Mouse (Mus musculus) right cerebral cortex, postnatal 36 days (tissue): ENCODE measurements around the gene Lekr1.

Experiments used
- DNase-seq, 2 experiments: peaks; one replicate each; pipeline ENCODE4 v3.0.0; 2022; ENCODE audit warnings: low spot score in 2 of 2, mixed read lengths in 1 of 2

Lekr1 gene

GRCm38 (mm10) chr3:65665977-65666766 lies at the start of gene Lekr1:
Gene Lekr1, plus strand, starts transcription at chr3:65666228.
- peak; percentile 88 for DNase-seq

DNA sequence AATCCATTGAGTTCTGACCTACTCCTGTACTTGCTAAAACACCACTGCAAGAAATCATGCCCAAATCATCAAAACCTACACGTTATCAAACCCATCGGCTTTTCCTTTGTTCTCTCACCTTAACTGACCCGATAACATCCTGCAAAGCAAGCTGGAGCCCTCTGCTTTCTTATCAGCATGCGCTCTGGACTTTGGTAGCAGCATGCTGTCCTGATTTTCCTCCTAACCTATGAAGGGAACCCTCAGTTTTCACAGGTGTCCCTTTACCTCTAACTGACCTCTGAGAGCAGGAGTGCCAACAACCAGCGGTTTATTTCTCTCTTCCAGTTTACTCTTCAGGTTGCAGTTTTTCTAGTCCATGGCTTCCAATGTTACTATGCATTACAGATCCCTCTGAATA lies 48.5 kb upstream of the Lekr1 start:
- DNase-seq = no peak

DNA sequence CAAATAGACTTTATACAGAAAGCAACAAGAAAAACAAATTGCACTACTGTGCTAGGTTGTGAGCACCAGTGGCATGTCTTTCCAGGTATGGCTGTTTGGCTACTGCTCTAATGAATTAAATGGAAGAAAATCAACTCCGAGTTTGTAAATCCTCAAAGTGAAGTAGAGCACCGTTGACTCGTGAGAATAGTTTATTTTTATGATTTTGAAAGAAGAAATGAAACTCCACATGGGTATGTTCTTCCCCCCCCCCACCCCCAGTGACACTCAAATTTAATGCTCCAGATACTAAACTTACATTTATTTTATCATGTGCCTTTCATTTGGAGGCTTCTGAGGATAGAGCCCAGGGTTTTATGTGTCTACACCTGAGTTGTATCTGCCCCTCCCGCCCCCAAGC lies 46.7 kb upstream of the Lekr1 start:
- no peak for DNase-seq

GRCm38 (mm10) chr3:65623057-65623456 lies 43.0 kb upstream of the Lekr1 start:
- no peak for DNase-seq

DNA sequence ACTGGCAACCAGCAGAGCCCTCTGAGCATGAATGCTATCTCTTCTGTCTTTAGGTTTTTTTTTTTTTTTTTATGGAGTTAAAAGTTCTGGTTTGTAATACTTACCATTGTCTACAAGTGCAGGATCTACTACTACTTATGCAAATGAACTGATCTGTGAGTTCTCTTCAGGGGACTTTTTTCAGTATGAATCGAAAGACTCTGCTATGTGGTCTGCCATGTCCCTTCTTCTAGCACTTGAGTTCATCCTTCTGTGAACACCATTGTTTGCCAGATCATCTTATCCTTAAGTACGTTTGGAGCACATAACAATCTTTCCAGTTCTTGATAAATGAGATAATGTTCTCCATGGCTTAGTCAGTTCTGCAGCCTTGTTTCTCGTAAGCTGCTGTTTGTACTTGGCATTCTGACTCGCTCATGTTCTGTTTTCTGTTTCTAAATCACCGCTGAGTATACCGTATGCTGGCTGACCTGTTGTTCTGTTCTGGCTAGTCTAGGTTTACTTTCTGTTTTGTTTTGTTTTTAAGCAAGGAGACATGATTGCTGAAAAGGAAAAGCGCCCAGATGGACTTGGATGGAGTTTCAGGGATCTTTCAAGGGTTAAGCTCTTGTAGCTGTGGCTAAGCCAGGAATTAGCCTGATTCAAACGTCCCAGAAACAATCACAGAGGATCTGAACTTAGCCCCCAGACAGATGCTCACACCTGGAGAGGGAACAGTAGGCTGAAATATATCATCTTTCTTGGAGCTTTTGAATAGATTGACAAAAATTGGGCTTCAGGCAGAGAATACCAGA lies 40.3 kb upstream of the Lekr1 start:
- DNase-seq = no peak

GRCm38 (mm10) chr3:65626290-65626914 lies 39.6 kb upstream of the Lekr1 start:
- DNase-seq = no peak

- DNase-seq = no peak
Observed at GRCm38 (mm10) chr3:65627021-65627706, 38.9 kb upstream of the Lekr1 start.

- no peak for DNase-seq
Observed at GRCm38 (mm10) chr3:65627707-65628028, 38.4 kb upstream of the Lekr1 start.

GRCm38 (mm10) chr3:65629565-65630112 lies 36.4 kb upstream of the Lekr1 start:
- DNase-seq = no peak

DNA sequence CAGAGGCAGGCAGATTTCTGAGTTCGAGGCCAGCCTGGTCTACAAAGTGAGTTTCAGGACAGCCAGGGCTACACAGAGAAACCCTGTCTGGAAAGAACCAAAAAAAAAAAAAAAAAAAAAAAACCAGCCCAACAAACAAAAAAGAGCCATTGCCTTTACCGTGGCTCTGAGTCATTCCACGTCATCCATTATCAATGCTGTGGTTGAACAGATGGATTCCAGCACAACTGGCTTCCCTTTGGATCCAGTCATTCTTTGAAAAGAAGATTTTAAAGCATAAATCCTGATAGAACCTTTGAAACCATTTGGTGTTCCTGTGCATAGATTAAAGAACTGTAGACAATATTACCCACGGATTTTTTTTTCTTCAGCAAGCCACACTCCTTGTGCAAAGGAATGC lies 32.4 kb upstream of the Lekr1 start:
- DNase-seq = no peak

DNA sequence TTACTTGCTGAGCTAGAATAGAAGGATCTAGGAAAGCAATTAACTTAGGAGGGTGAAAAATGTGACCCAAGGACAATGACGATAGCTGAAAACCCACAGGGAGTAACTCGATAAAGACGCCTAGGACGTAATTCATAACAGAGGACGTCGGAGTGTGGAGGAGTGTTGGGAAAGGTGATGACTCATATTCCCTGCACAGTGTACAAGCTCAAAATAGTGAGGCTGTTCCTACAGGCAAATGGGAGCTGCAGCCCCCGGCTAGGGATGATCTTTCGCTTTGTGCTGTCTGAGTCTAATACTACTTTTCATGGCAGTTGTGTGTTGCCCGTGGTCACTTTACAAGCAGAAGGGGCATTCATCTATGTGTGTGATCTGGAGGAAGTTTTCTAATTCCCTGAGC lies 30.0 kb upstream of the Lekr1 start:
- peak; percentile 15 to 50 for DNase-seq

DNA sequence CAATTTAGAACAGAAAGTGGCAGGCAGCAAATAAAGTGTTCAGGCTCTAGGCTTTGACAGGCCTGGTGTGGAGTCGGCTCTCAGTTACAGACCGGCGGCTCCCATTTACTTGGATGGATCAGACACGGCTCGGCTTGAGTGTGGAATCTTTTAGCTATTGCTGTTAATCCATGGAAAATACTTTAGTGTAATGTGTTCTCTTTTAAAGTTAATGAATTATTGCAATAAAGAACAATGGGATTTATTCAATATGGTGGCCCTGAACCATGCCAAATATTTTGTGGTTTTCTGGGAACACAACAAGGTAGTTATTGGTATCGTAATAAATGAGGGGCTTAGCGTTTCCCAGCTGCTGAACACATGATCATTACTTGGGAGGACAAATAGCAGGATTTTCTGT lies 28.7 kb upstream of the Lekr1 start:
- no peak for DNase-seq

DNA sequence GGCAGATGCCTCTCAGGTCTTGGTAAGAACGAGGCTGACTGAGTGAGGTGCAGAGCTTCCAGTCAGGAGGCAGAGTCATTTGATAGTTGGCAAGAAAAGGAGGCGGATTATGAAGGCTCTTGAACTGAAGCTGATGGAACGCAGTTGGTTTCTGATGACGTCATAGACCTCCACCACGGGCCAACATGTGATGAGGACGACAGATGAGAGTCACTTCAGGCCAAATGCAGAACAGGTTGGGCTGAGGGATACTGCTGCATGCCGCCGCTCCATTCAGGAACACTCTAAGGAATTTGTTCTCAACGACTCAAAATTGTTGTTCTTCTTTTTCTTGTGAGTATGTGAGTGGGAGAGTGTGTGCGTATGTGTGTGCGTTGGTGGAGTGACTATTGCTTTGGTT lies 27.1 kb upstream of the Lekr1 start:
- DNase-seq = no peak

GRCm38 (mm10) chr3:65639454-65640014 lies 26.5 kb upstream of the Lekr1 start:
- DNase-seq = no peak

- no peak for DNase-seq
Observed at GRCm38 (mm10) chr3:65642959-65643358, 23.1 kb upstream of the Lekr1 start.

- DNase-seq = no peak
Observed at GRCm38 (mm10) chr3:65643654-65644053, 22.4 kb upstream of the Lekr1 start.

DNA sequence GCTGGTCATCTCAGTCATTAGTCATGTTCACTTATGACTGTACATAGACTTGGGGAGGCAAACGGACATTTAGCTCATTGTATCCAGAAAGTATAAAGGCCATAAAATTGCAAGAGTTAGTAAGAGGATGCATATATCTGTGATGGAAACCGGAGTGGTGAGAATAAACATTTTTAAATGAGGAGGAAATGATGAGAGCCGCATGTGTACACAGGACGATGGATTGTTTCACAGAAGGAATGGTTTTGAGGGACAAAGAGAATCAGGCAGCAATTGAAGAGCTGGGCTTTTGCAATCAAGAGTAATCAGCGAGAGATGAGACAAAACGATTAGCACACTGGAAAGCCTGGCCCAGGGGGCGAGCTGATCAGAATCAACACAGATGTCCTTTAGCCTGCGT lies 18.4 kb upstream of the Lekr1 start:
- DNase-seq = no peak

DNA sequence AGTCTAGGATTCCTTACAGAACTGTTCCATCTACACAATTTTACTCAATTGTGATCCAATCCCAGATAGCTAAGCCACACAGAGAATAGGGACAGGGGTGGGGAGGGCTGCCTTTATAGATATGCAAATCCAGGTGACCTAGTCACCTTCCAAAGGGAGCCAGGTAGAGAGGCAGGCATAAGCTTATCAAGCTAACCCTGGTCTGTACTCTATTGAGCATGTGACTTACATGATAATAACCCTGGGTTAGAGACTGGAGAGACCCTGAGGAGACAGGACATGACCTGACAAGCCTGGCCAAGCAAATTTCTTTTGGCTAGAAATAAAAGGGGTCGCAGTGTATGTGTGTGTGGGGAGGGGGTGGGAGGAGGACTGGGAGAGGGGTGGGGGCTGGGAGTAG lies 17.1 kb upstream of the Lekr1 start:
- DNase-seq = no peak

- no peak for DNase-seq
Observed at GRCm38 (mm10) chr3:65650156-65650815, 15.7 kb upstream of the Lekr1 start.

DNA sequence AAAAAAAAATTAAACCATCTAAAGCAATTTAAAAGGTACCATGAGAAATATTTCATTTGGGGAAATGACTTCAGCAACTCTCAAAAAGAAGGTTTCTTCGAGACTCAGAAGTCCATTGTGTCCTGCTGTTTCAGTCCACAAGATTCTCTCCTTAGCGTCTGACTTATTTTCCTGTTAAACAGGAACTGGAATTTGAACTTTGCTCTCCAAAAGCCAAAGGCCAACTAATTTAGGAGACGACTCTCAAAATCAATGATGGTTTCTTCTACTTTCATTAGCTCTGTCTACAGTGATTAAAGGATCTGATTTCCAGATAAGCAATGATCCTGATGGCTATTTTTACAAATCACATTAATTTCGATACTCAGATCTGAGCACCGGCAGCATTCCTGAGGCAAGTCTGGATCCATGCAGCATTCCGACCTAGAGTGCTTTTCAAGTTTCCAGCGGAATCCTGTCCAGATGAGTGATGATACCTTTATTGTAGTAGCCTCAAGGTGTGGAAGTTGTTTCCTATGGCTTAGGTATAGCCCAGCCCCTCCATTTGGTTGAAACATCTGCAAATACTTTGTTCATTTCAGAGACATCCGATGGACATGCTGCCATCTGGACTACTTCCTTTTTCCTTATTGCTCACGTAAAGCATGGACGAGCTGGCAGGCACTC lies 11.4 kb upstream of the Lekr1 start:
- no peak for DNase-seq

- no peak for DNase-seq
Observed at GRCm38 (mm10) chr3:65656451-65656850, 9.6 kb upstream of the Lekr1 start.
